Mouse (Mus musculus) limb, embryonic 11.5 days (tissue): ENCODE measurements around the gene Aprt. TPM values are rescaled to one million over a fixed set of nuclear protein-coding genes. Genes with fewer than 3 reads are reported as not detected.
A peak's percentile ranks its signal among the peaks of the same experiment; 100 is the strongest.

Experiments
- ATAC-seq: fragments of 200-750 bp; cut with Nextera tagmentation; 2 replicates; pipeline ENCODE4 v1.8.0; 2017; ENCODE audit warnings: low read depth; ENCODE audit not compliant: insufficient number of reproducible peaks, low FRiP score, low TSS enrichment
- DNase-seq: peaks from one replicate; pipeline ENCODE4 v3.0.0-alpha.2; 2015; ENCODE audit warnings: low spot score
- H3K27ac ChIP-seq: fragments of 300-500 bp; sonication (generic); replicated peaks from 2 replicates; pipeline ENCODE4 v1.5.1; 2014; ENCODE audit warnings: low read depth, mild to moderate bottlenecking, low read length
- H3K27me3 ChIP-seq: fragments of 300-500 bp; sonication (generic); 2 replicates; pipeline ENCODE4 v1.6.1; 2014; ENCODE audit warnings: mild to moderate bottlenecking, low read length, mixed read lengths; ENCODE audit not compliant: control insufficient read depth, insufficient read depth
- H3K36me3 ChIP-seq: fragments of 300-500 bp; sonication (generic); 2 replicates; pipeline ENCODE4 v1.6.1; 2014; ENCODE audit warnings: mild to moderate bottlenecking, low read length, moderate library complexity, mixed read lengths; ENCODE audit not compliant: control insufficient read depth, insufficient read depth
- H3K4me1 ChIP-seq: fragments of 300-500 bp; sonication (generic); 2 replicates; pipeline ENCODE4 v1.6.1; 2014; ENCODE audit warnings: low read length, mixed read lengths; ENCODE audit not compliant: control insufficient read depth, insufficient read depth
- H3K4me2 ChIP-seq: fragments of 300-500 bp; sonication (generic); 2 replicates; pipeline ENCODE4 v1.6.1; 2014; ENCODE audit warnings: low read depth, mild to moderate bottlenecking, moderate library complexity; ENCODE audit not compliant: severe bottlenecking
- H3K4me3 ChIP-seq: fragments of 300-500 bp; sonication (generic); 2 replicates; pipeline ENCODE4 v1.5.1; 2014; ENCODE audit warnings: low read depth, low read length
- H3K9ac ChIP-seq: fragments of 300-500 bp; sonication (generic); 2 replicates; pipeline ENCODE4 v1.6.1; 2014; ENCODE audit warnings: mild to moderate bottlenecking, low read length
- H3K9me3 ChIP-seq: fragments of 300-500 bp; sonication (generic); 2 replicates; pipeline ENCODE4 v1.6.1; 2016; ENCODE audit warnings: low read length; ENCODE audit not compliant: control insufficient read depth
- WGBS: fragments of 180-500 bp; shearing (Covaris S2); extraction: QIAGEN DNeasy Blood & Tissue Kit; methylation state at CpG from one replicate; pipeline ENCODE4 v1.1.7; 2014; 5-methylcytosine and 5-hydroxymethylcytosine counted together
- polyA plus RNA-seq: library from polyadenylated mRNA; unstranded; fragments of >200 nt; fragmentation: Nextera tagmentation; extraction: Ambion mirVana; gene quantifications from 2 replicates; pipeline ENCODE4 v1.2.1, GENCODE M21; 2014

The Aprt gene
- 271 and 284 TPM in 2 replicates for polyA plus RNA-seq

GRCm38 (mm10) chr8:122576648-122577022 lies at the start of gene Aprt:
Gene Aprt (minus strand): TSS chr8:122576909.
- Histone ChIP-seq H3K4me2 (peak within 1 kb of the TSS; percentile 90), H3K4me3 (peak within 1 kb of the TSS; percentile 53), H3K27me3 (no peaks in the 10 kb centered on the region), H3K36me3 (peaks cover 12% of the 10 kb centered on the region; the same call in 1 of the 2 replicates), H3K9ac (peak within 1 kb of the TSS; percentile 74), H3K4me1 (peaks cover 37% of the 10 kb centered on the region), H3K9me3 (no peaks in the 10 kb centered on the region), H3K27ac (peak within 1 kb of the TSS; percentile 77)
- ATAC-seq (peak; percentile 88), DNase-seq (peak; percentile 98)
- under 1% methylated on average over 39 of the region's 39 CpGs for WGBS

- no peaks in the 10 kb centered on the region for H3K27me3 ChIP-seq
- no peaks in the 10 kb centered on the region for H3K9me3 ChIP-seq
- H3K27ac ChIP-seq = no peak overlapping the region
- 86% methylated on average over 9 of the region's 9 CpGs for WGBS
- DNase-seq (no peak), ATAC-seq (no peak)
- H3K9ac ChIP-seq = no peak overlapping the region
- no peaks in the 10 kb centered on the region for H3K36me3 ChIP-seq
- no peak overlapping the region for H3K4me3 ChIP-seq
- H3K4me2 ChIP-seq = no peak overlapping the region
- peaks cover 3% of the 10 kb centered on the region; the same call in 1 of the 2 replicates for H3K4me1 ChIP-seq
These were observed 49.1 kb upstream of the Aprt start for GRCm38 (mm10) chr8:122625811-122626210.

GRCm38 (mm10) chr8:122624653-122625052 lies 47.9 kb upstream of the Aprt start:
- Histone ChIP-seq H3K36me3 (no peaks in the 10 kb centered on the region), H3K4me1 (peaks cover 11% of the 10 kb centered on the region), H3K9me3 (no peaks in the 10 kb centered on the region), H3K9ac (no peak overlapping the region), H3K27ac (no peak overlapping the region), H3K4me3 (no peak overlapping the region), H3K27me3 (no peaks in the 10 kb centered on the region), H3K4me2 (no peak overlapping the region)
- DNase-seq (no peak), ATAC-seq (no peak)
- WGBS = 71% methylated on average over 5 of the region's 5 CpGs

GRCm38 (mm10) chr8:122623844-122624642 lies 47.3 kb upstream of the Aprt start:
- Histone ChIP-seq H3K4me3 (no peak overlapping the region), H3K4me1 (peaks cover 14% of the 10 kb centered on the region), H3K9me3 (no peaks in the 10 kb centered on the region), H3K36me3 (no peaks in the 10 kb centered on the region), H3K9ac (no peak overlapping the region), H3K27ac (no peak overlapping the region), H3K4me2 (no peak overlapping the region), H3K27me3 (no peaks in the 10 kb centered on the region)
- WGBS = 91% methylated on average over 17 of the region's 17 CpGs
- no peak for ATAC-seq
- no peak for DNase-seq

- ATAC-seq (no peak), DNase-seq (no peak)
- H3K4me2 ChIP-seq = no peak within 1 kb of the TSS
- no peak within 1 kb of the TSS for H3K27ac ChIP-seq
- 57% methylated on average over 6 of the region's 6 CpGs for WGBS
- H3K4me1 ChIP-seq = peaks cover 17% of the 10 kb centered on the region
- no peak within 1 kb of the TSS for H3K9ac ChIP-seq
- no peaks in the 10 kb centered on the region for H3K27me3 ChIP-seq
- H3K9me3 ChIP-seq = no peaks in the 10 kb centered on the region
- no peaks in the 10 kb centered on the region for H3K36me3 ChIP-seq
- no peak within 1 kb of the TSS for H3K4me3 ChIP-seq
These were observed 46.0 kb upstream of the Aprt start, which contains the start of gene Pabpn1l for GRCm38 (mm10) chr8:122622727-122623126. Gene Pabpn1l (minus strand): TSS chr8:122622739.

- ATAC-seq = no peak
- 27% methylated on average over 5 of the region's 5 CpGs for WGBS
These were observed 43.7 kb upstream of the Aprt start for GRCm38 (mm10) chr8:122620446-122620845.

GRCm38 (mm10) chr8:122618660-122619378 lies 42.1 kb upstream of the Aprt start:
- no peaks in the 10 kb centered on the region for H3K27me3 ChIP-seq
- H3K36me3 ChIP-seq = no peaks in the 10 kb centered on the region
- no peak overlapping the region for H3K4me3 ChIP-seq
- peaks cover 17% of the 10 kb centered on the region for H3K4me1 ChIP-seq
- DNase-seq = no peak
- H3K27ac ChIP-seq = no peak overlapping the region
- no peak overlapping the region for H3K4me2 ChIP-seq
- ATAC-seq = no peak
- no peaks in the 10 kb centered on the region for H3K9me3 ChIP-seq
- H3K9ac ChIP-seq = no peak overlapping the region
- 82% methylated on average over 6 of the region's 6 CpGs for WGBS

More at GRCm38 (mm10) chr8:122620446-122620845, 43.7 kb upstream of the Aprt start:
- no peaks in the 10 kb centered on the region for H3K36me3 ChIP-seq
- H3K4me2 ChIP-seq = no peak overlapping the region
- peaks cover 17% of the 10 kb centered on the region for H3K4me1 ChIP-seq
- H3K27ac ChIP-seq = no peak overlapping the region
- no peak for DNase-seq
- H3K27me3 ChIP-seq = no peaks in the 10 kb centered on the region
- no peak overlapping the region for H3K4me3 ChIP-seq
- no peaks in the 10 kb centered on the region for H3K9me3 ChIP-seq
- no peak overlapping the region for H3K9ac ChIP-seq

GRCm38 (mm10) chr8:122617947-122618546 lies 41.3 kb upstream of the Aprt start:
- DNase-seq = peak; percentile 95
- Histone ChIP-seq H3K4me3 (no peak overlapping the region), H3K9me3 (no peaks in the 10 kb centered on the region), H3K4me2 (no peak overlapping the region), H3K36me3 (no peaks in the 10 kb centered on the region), H3K4me1 (peaks cover 17% of the 10 kb centered on the region), H3K27me3 (no peaks in the 10 kb centered on the region), H3K27ac (no peak overlapping the region), H3K9ac (peak overlapping the region; percentile 7; the same call in 1 of the 2 replicates)
- WGBS = 30% methylated on average over 5 of the region's 7 CpGs
- ATAC-seq = no peak
